Mouse (Mus musculus) CH12.LX (cell line): ENCODE measurements around the gene Oit1. TPM values are rescaled to one million over a fixed set of nuclear protein-coding genes. Genes with fewer than 3 reads are reported as not detected.

ENCODE experiments used
- DNase-seq: peaks from one replicate; pipeline ENCODE4 v3.0.0-alpha.2; 2013; ENCODE audit errors: extremely low read depth
- H3K27ac ChIP-seq: 2 replicates; pipeline ENCODE4 v1.5.1; 2012; ENCODE audit warnings: low read depth, mild to moderate bottlenecking, control low read depth, moderate library complexity; ENCODE audit not compliant: insufficient read depth
- H3K27me3 ChIP-seq: replicated peaks from 2 replicates; pipeline ENCODE3; 2012; ENCODE audit warnings: inconsistent platforms
- H3K36me3 ChIP-seq, 2 experiments: replicated peaks in 1 of 2; 2 replicates each; pipeline versions ENCODE3 to v1.6.1; 2012; ENCODE audit warnings: inconsistent platforms in 1 of 2, low read length in 1 of 2, mild to moderate bottlenecking in 1 of 2, mixed read lengths in 1 of 2, moderate library complexity in 1 of 2; ENCODE audit not compliant: control insufficient read depth in 1 of 2, insufficient read depth in 1 of 2
- H3K4me1 ChIP-seq, 2 experiments: 2 replicates each; pipeline ENCODE4 v1.6.1; 2012; ENCODE audit warnings: inconsistent platforms in 1 of 2, moderate library complexity in 1 of 2; ENCODE audit not compliant: insufficient read depth in 2 of 2, control insufficient read depth in 1 of 2
- H3K4me2 ChIP-seq: 2 replicates; pipeline ENCODE4 v1.6.1; 2012; ENCODE audit warnings: low read depth, mild to moderate bottlenecking, control low read depth; ENCODE audit not compliant: poor library complexity, insufficient read depth, severe bottlenecking
- H3K4me3 ChIP-seq, 3 experiments: fragments of 150-350 bp in 1 of 3; sonication (generic) in 1 of 3; replicated peaks in 1 of 3; 2 replicates each; pipeline versions ENCODE3 to v1.5.1; 2011 to 2012; ENCODE audit warnings: low read depth in 2 of 3, low read length in 2 of 3, mild to moderate bottlenecking in 2 of 3, moderate library complexity in 2 of 3, control low read depth in 1 of 3, improper control_type of control experiment in 1 of 3, inconsistent platforms in 1 of 3, mixed read lengths in 1 of 3; ENCODE audit not compliant: poor library complexity in 1 of 3
- H3K79me2 ChIP-seq: replicated peaks from 2 replicates; pipeline ENCODE4 v1.6.1; 2012; ENCODE audit warnings: mild to moderate bottlenecking, moderate library complexity; ENCODE audit not compliant: control insufficient read depth, poor library complexity, insufficient read depth, severe bottlenecking; ENCODE audit errors: extremely low read depth
- H3K9ac ChIP-seq: 2 replicates; pipeline ENCODE4 v1.6.1; 2012; ENCODE audit warnings: low read depth, mild to moderate bottlenecking, control low read depth, moderate library complexity; ENCODE audit not compliant: insufficient read depth
- H3K9me3 ChIP-seq: replicated peaks from 2 replicates; pipeline ENCODE3; 2012; ENCODE audit warnings: low read length, inconsistent platforms, mixed read lengths
- BHLHE40 ChIP-seq: IDR thresholded peaks from 2 replicates; pipeline ENCODE4 v1.6.1; 2011; ENCODE audit warnings: mild to moderate bottlenecking, low read depth, low read length, improper control_type of control experiment
- CHD1 ChIP-seq: IDR thresholded peaks from 2 replicates; pipeline ENCODE4 v1.6.1; 2012; ENCODE audit warnings: low read depth, low read length, improper control_type of control experiment, inconsistent platforms
- CTCF ChIP-seq, 2 experiments: IDR thresholded peaks in 1 of 2; conservative IDR thresholded peaks in 1 of 2; 2 replicates each; pipeline ENCODE4 v1.5.1; 2011 to 2012; ENCODE audit warnings: low read depth in 2 of 2, low read length in 2 of 2, improper control_type of control experiment in 1 of 2, inconsistent platforms in 1 of 2, mild to moderate bottlenecking in 1 of 2, moderate library complexity in 1 of 2
- ELF1 ChIP-seq: IDR thresholded peaks from 2 replicates; pipeline ENCODE4 v1.6.1; 2014; ENCODE audit warnings: low read depth, mild to moderate bottlenecking, inconsistent platforms, low read length, improper control_type of control experiment
- JUN ChIP-seq: IDR thresholded peaks from 2 replicates; pipeline ENCODE4 v1.6.1; 2011; ENCODE audit warnings: low read depth, mild to moderate bottlenecking, low read length, improper control_type of control experiment, moderate library complexity; ENCODE audit not compliant: insufficient read depth
- MAX ChIP-seq: IDR thresholded peaks from 2 replicates; pipeline ENCODE4 v1.6.1; 2011; ENCODE audit warnings: low read length, improper control_type of control experiment
- MAZ ChIP-seq: IDR thresholded peaks from 2 replicates; pipeline ENCODE4 v1.6.1; 2012; ENCODE audit warnings: low read depth, mild to moderate bottlenecking, inconsistent platforms, low read length, improper control_type of control experiment, moderate library complexity
- MEF2A ChIP-seq: IDR thresholded peaks from 2 replicates; pipeline ENCODE4 v1.6.1; 2014; ENCODE audit warnings: low read depth, mild to moderate bottlenecking, inconsistent platforms, low read length, improper control_type of control experiment, borderline replicate concordance
- POLR2A ChIP-seq: IDR thresholded peaks from 2 replicates; pipeline ENCODE4 v1.6.1; 2011; ENCODE audit warnings: low read depth, mild to moderate bottlenecking, improper control_type of control experiment, low read length
- POLR2AphosphoS2 ChIP-seq: IDR thresholded peaks from 2 replicates; pipeline ENCODE4 v1.6.1; 2011; ENCODE audit warnings: low read depth, low read length, improper control_type of control experiment
- RAD21 ChIP-seq: IDR thresholded peaks from 2 replicates; pipeline ENCODE4 v1.6.1; 2011; ENCODE audit warnings: low read depth, mild to moderate bottlenecking, low read length, improper control_type of control experiment, moderate library complexity
- RCOR1 ChIP-seq: conservative IDR thresholded peaks from 2 replicates; pipeline ENCODE4 v1.6.1; 2012; ENCODE audit warnings: low read depth, mild to moderate bottlenecking, inconsistent platforms, low read length, improper control_type of control experiment
- SMC3 ChIP-seq: IDR thresholded peaks from 2 replicates; pipeline ENCODE4 v1.6.1; 2011; ENCODE audit warnings: low read depth, low read length, improper control_type of control experiment
- UBTF ChIP-seq: IDR thresholded peaks from 2 replicates; pipeline ENCODE4 v1.6.1; 2012; ENCODE audit warnings: low read depth, mild to moderate bottlenecking, inconsistent platforms, low read length, improper control_type of control experiment, moderate library complexity
- ZKSCAN1 ChIP-seq: IDR thresholded peaks from 2 replicates; pipeline ENCODE4 v1.6.1; 2012; ENCODE audit warnings: low read depth, inconsistent platforms, low read length, improper control_type of control experiment, borderline replicate concordance
- ZMIZ1 ChIP-seq: IDR thresholded peaks from 2 replicates; pipeline ENCODE4 v1.6.1; 2012; ENCODE audit warnings: low read depth, mild to moderate bottlenecking, inconsistent platforms, low read length, improper control_type of control experiment
- dilution Hi-C: fragments of 300-500 bp; cut with MboI; formaldehyde crosslinking; loops from 2 replicates; pipeline ENCODE4 v1.14.3; 2020; ENCODE audit warnings: low sequenced_read_pairs; ENCODE audit not compliant: extremely low pct_unique_long_range_greater_than_20kb, extremely low pct_ligation_motif_present
- in situ Hi-C: fragments of 300-500 bp; cut with MboI; formaldehyde crosslinking; loops from 3 replicates; pipeline ENCODE4 v1.14.3; 2019; ENCODE audit warnings: low sequenced_read_pairs, low pct_ligation_motif_present, low pct_unique_long_range_greater_than_20kb, mixed read lengths
- polyA plus RNA-seq: library from polyadenylated mRNA; unstranded; fragments of >175 nt; gene quantifications from 2 replicates; pipeline ENCODE4 v1.2.1, GENCODE M21; 2012; ENCODE audit warnings: low read depth; ENCODE audit not compliant: insufficient read length
- total RNA-seq, 2 experiments: library from RNA; depleted of rRNA; stranded (reverse); fragments of 300-350 nt in 1 of 2; fragments of >200 nt in 1 of 2; gene quantifications; 2 replicates each; pipeline ENCODE4 v1.2.3; 2012 to 2014

The Oit1 gene
- total and polyA plus RNA-seq, 3 experiments = not detected

- Histone ChIP-seq H3K4me1 (peaks cover 0 to 3% of the 10 kb centered on the region in 2 experiments; a peak in 1 of 4 replicates), H3K27me3 (no peaks in the 10 kb centered on the region), H3K4me2 (no peak overlapping the region), H3K9me3 (no peaks in the 10 kb centered on the region), H3K9ac (no peak overlapping the region), H3K79me2 (no peaks in the 10 kb centered on the region), H3K27ac (no peak overlapping the region), H3K36me3 (no peaks in the 10 kb centered on the region), H3K4me3 (no peak overlapping the region)
- TF ChIP-seq ZMIZ1 (no peak), JUN (no peak), MAZ (no peak)
- no peak for DNase-seq
- dilution Hi-C loops = no loop called here
- in situ Hi-C loops = loop anchor here (25.0 kb wide), 1 partner anchor 492 kb away; the partner anchor contains the start of gene Flnb
These were observed 74.5 kb downstream of the Oit1 start for GRCm38 (mm10) chr14:8304082-8304481.

- H3K9me3 ChIP-seq = no peaks in the 10 kb centered on the region
- H3K36me3 ChIP-seq = no peaks in the 10 kb centered on the region
- DNase-seq = no peak
- no peak overlapping the region for H3K27ac ChIP-seq
- in situ Hi-C loops = loop anchor here (25.0 kb wide), 1 partner anchor 490 kb away; the partner anchor contains the start of gene Flnb
- no peaks in the 10 kb centered on the region for H3K79me2 ChIP-seq
- TF ChIP-seq POLR2AphosphoS2 (no peak), MAX (no peak), RCOR1 (no peak), ZMIZ1 (no peak), UBTF (no peak), CHD1 (no peak), SMC3 (no peak)
- dilution Hi-C loops = no loop called here
- peaks cover 3% of the 10 kb centered on the region for H3K27me3 ChIP-seq
- peaks cover 0 to 3% of the 10 kb centered on the region in 2 experiments; a peak in 1 of 4 replicates for H3K4me1 ChIP-seq
- H3K4me3 ChIP-seq = no peak overlapping the region
- H3K9ac ChIP-seq = no peak overlapping the region
- H3K4me2 ChIP-seq = no peak overlapping the region
These were observed 75.9 kb downstream of the Oit1 start for GRCm38 (mm10) chr14:8302687-8303086.

- H3K4me2 ChIP-seq = no peak overlapping the region
- no peaks in the 10 kb centered on the region for H3K79me2 ChIP-seq
- DNase-seq = peak; percentile 74
- no peak overlapping the region for H3K9ac ChIP-seq
- H3K9me3 ChIP-seq = no peaks in the 10 kb centered on the region
- H3K27ac ChIP-seq = no peak overlapping the region
- in situ Hi-C loops = loop anchor here (25.0 kb wide), 1 partner anchor 488 kb away; the partner anchor contains the start of gene Flnb
- H3K27me3 ChIP-seq = peaks cover 3% of the 10 kb centered on the region
- H3K4me3 ChIP-seq = no peak overlapping the region
- dilution Hi-C loops = no loop called here
- H3K36me3 ChIP-seq = no peaks in the 10 kb centered on the region
- peak; percentile 71 to 77 for TF ChIP-seq CTCF (conservative IDR thresholded peaks at IDR 0.05 in 1 of 2, IDR thresholded peaks at IDR 0.05 in 1 of 2; ENCODE audit: low read depth in 2 of 2, low read length in 2 of 2)
- TF ChIP-seq RAD21 = peak; percentile 40
- no peak for TF ChIP-seq CHD1
- no peak for TF ChIP-seq POLR2A
- no peak for TF ChIP-seq MEF2A
- peak; percentile 59 for TF ChIP-seq SMC3
- peak; percentile 43 for TF ChIP-seq BHLHE40
- TF ChIP-seq ZKSCAN1 = no peak
- no peak for TF ChIP-seq UBTF
- TF ChIP-seq ELF1 = no peak
- peaks cover 0 to 3% of the 10 kb centered on the region in 2 experiments; a peak in 1 of 4 replicates for H3K4me1 ChIP-seq
These were observed 78.3 kb downstream of the Oit1 start for GRCm38 (mm10) chr14:8300281-8300680.
